Mouse (Mus musculus): ENCODE measurements around the gene Ssb. TPM values are rescaled to one million over a fixed set of nuclear protein-coding genes. Genes with fewer than 3 reads are reported as not detected.
A peak's percentile ranks its signal among the peaks of the same experiment; 100 is the strongest.

Gene Ssb
- total and polyA plus RNA-seq, 2 experiments from 2014 or later, result 51.3 to 285 TPM

DNA sequence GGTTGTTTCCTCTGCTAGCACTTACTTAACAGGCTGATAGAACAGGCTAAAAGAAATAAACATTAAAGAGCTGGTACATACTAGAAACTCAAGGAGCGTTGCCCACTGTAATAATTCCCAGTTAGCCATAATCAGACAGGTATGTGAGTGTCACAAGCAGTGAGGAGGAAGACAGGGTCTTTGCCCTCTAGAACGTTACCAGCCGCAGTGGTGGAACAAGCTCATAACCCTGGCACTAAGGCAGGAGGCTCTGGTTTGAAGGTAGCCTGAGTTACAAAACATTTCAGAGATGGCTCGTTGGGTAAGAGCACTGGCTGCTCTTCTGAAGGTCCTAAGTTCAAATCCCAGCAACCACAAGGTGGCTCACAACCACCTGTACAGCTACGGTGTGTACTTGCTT lies 32.5 kb downstream of the Ssb start:
- WGBS, result 89% methylated on average over 5 of the region's 5 CpGs

DNA sequence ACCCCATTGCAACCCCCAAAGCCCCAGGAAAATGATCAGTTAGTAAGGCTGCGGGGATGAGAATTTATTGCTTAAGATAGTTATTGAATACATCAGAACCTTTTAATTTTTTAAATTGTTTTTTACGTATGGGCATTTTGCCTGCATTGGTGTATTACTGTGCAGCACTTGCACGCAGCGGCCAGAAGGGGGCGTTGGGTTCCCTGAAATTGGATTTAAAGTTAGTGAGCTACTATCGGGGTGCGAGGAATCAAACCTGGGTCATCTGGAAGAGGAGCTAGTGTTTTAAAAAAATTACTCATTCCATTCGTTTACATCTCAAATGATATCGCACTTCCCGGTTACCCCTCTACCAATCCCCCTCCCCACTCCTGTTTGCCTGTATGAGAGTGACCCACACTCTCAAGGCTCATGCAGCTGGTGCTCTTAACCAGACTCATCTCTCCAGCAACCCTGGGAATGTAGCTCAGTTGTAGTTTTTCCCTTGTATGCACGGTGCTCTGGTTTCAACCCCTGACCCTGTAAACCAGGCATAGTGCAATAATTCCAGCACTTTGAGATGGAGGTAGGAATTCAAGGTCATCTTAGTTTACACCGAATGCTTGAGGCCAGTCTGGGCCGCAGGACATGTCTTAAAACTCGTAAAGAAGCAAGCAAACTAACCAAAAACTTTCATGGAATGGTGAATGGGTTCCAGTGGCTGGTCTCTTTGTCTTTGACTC lies 34.3 kb downstream of the Ssb start:
- WGBS, result 61% methylated on average over 14 of the region's 14 CpGs
- peak; percentile 47 for TF ChIP-seq CTCF (IDR thresholded peaks at IDR 0.05)
- H3K9ac ChIP-seq (replicated peaks; ENCODE audit: low read length, poor library complexity, severe bottlenecking), result no peak overlapping the region
- no peaks in the 10 kb centered on the region for H3K9me3 ChIP-seq (ENCODE audit: low read length)
- H3K4me1 ChIP-seq (ENCODE audit: insufficient read depth, low read length), result no peaks in the 10 kb centered on the region
- H3K27ac ChIP-seq (ENCODE audit: low read depth, low read length), result no peak overlapping the region
- H3K36me3 ChIP-seq (ENCODE audit: insufficient read depth, low read length), result no peaks in the 10 kb centered on the region
- DNase-seq (ENCODE audit: low spot score) (no peak), ATAC-seq (ENCODE audit: low FRiP score) (no peak)
- no peak overlapping the region for H3K4me2 ChIP-seq (ENCODE audit: low read depth, low read length, poor library complexity, severe bottlenecking)
- no peak overlapping the region for H3K4me3 ChIP-seq (ENCODE audit: low read depth, low read length)
- H3K27me3 ChIP-seq (ENCODE audit: insufficient read depth, low read length), result no peaks in the 10 kb centered on the region

More for the DNA sequence above, 32.5 kb downstream of the Ssb start:
- no peak overlapping the region for H3K4me3 ChIP-seq (ENCODE audit: low read depth, low read length)
- H3K36me3 ChIP-seq (ENCODE audit: insufficient read depth, low read length), result no peaks in the 10 kb centered on the region
- no peak for ATAC-seq (ENCODE audit: low FRiP score)
- H3K9ac ChIP-seq (replicated peaks; ENCODE audit: low read length, poor library complexity, severe bottlenecking), result no peak overlapping the region
- H3K4me2 ChIP-seq (ENCODE audit: low read depth, low read length, poor library complexity, severe bottlenecking), result no peak overlapping the region
- DNase-seq (ENCODE audit: low spot score), result no peak
- no peak overlapping the region for H3K27ac ChIP-seq (ENCODE audit: low read depth, low read length)
- TF ChIP-seq CTCF (IDR thresholded peaks at IDR 0.05), result no peak
- H3K9me3 ChIP-seq (ENCODE audit: low read length), result no peaks in the 10 kb centered on the region
- no peaks in the 10 kb centered on the region for H3K27me3 ChIP-seq (ENCODE audit: insufficient read depth, low read length)
- H3K4me1 ChIP-seq (ENCODE audit: insufficient read depth, low read length), result no peaks in the 10 kb centered on the region

DNA sequence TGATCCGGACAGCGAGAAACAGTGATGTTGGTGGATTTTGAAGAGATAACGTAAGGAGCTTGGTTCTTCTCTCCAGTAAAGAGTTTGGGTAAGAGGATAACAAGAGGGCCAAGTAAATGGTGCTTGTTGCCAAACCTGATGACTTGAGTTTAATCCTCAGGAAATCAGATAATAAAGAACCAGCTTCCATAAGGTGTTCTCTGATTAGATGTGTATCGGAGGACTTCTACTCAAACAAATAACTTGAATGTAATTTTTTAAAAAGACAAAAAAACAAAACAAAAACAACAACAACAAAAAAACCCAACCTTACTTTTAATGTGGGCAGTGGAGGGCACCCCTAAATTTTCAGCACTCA lies 34.8 kb downstream of the Ssb start:
- no peak overlapping the region for H3K4me3 ChIP-seq (ENCODE audit: low read depth, low read length)
- 95% methylated on average over 4 of the region's 4 CpGs for WGBS
- no peaks in the 10 kb centered on the region for H3K27me3 ChIP-seq (ENCODE audit: insufficient read depth, low read length)
- no peaks in the 10 kb centered on the region for H3K9me3 ChIP-seq (ENCODE audit: low read length)
- no peaks in the 10 kb centered on the region for H3K36me3 ChIP-seq (ENCODE audit: insufficient read depth, low read length)
- H3K27ac ChIP-seq (ENCODE audit: low read depth, low read length), result no peak overlapping the region
- no peak for ATAC-seq (ENCODE audit: low FRiP score)
- no peak for DNase-seq (ENCODE audit: low spot score)
- no peak overlapping the region for H3K9ac ChIP-seq (replicated peaks; ENCODE audit: low read length, poor library complexity, severe bottlenecking)
- H3K4me2 ChIP-seq (ENCODE audit: low read depth, low read length, poor library complexity, severe bottlenecking), result no peak overlapping the region
- TF ChIP-seq CTCF (IDR thresholded peaks at IDR 0.05), result no peak
- no peaks in the 10 kb centered on the region for H3K4me1 ChIP-seq (ENCODE audit: insufficient read depth, low read length)

DNA sequence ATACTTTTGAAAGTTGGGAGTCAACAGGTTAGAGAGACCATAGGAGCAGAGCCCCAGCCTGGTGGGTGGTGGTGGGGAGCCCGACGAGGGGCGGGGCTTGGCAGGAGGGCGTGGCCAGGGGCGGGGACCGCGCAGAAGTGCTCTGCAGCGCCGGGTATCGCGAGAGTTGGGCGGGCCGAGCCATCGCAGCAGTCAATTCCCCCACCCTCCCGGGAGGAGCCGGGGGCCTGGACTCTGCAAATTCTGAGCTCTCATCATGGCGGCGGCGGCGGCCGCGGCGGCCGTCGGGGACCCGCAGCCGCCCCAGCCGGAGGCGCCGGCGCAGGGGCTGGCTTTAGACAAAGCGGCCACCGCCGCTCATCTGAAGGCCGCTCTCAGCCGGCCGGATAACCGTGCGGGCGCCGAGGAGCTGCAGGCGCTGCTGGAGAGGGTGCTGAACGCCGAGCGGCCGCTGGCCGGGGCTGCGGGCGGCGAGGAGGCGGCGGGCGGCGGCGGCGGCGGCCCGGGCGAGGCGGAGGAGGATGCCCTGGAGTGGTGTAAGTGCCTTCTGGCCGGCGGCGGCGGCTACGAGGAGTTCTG lies 35.8 kb downstream of the Ssb start, which contains the start of gene Ubr3:
Gene Ubr3, plus strand, starts transcription at position 208 of the 579 bp plus-strand sequence.
- no peak for TF ChIP-seq CTCF (IDR thresholded peaks at IDR 0.05)
- Histone ChIP-seq H3K9me3 (ENCODE audit: low read length) (no peaks in the 10 kb centered on the region), H3K27me3 (ENCODE audit: insufficient read depth, low read length) (no peaks in the 10 kb centered on the region), H3K27ac (ENCODE audit: low read depth, low read length) (peak within 1 kb of the TSS; percentile 94), H3K36me3 (ENCODE audit: insufficient read depth, low read length) (no peaks in the 10 kb centered on the region), H3K4me3 (ENCODE audit: low read depth, low read length) (peak within 1 kb of the TSS; percentile 98), H3K9ac (replicated peaks; ENCODE audit: low read length, poor library complexity, severe bottlenecking) (peak within 1 kb of the TSS; percentile 98), H3K4me2 (ENCODE audit: low read depth, low read length, poor library complexity, severe bottlenecking) (peak within 1 kb of the TSS; percentile 86), H3K4me1 (ENCODE audit: insufficient read depth, low read length) (no peaks in the 10 kb centered on the region)
- peak; percentile 96 for DNase-seq (ENCODE audit: low spot score)
- 2% methylated on average over 44 of the region's 65 CpGs for WGBS
- peak; percentile 99 for ATAC-seq (ENCODE audit: low FRiP score)

DNA sequence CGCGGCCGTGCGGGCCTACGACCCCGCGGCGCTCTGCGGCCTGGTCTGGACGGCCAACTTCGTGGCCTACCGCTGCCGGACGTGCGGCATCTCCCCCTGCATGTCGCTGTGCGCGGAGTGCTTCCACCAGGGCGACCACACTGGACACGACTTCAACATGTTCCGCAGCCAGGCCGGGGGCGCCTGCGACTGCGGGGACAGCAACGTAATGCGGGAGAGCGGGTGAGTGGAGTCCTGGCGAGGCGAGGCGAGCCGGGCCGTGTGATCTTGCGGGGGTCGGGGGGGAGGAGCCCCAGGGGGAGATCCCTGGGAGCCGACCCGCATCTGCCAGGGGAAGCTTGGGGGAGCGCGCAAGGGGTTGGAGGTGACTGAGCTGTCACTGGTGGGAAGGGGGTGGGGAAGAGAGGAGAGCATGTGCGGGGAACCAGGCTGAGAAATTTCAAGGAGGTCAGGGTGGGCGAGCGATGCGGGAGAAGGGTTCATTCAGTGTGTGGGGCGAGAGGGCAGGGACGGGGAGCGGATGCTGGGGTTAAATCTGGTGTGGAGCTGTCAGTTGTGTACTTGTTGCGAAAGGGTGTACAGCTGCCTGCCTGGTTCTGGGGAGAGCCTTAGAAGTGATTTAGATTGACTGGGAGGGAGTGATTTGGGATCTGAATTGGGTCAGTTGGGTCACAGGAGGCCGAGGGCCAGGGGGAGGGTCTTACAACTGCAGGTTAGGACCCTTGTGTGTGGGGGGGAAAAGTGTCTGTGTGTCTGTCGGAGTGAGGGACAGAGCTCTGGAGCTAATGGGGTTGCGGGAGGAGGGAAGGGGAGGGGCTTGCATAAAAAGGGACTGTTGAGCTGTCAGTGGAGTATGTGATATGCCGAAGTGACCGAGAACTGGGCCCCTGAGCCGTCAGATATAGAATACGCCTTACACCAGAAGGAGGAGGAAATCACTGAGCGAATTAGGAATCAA lies 36.5 kb downstream of the Ssb start:
- no peaks in the 10 kb centered on the region for H3K36me3 ChIP-seq (ENCODE audit: insufficient read depth, low read length)
- peak overlapping the region; percentile 98 for H3K9ac ChIP-seq (replicated peaks; ENCODE audit: low read length, poor library complexity, severe bottlenecking)
- peak; percentile 65 for ATAC-seq (ENCODE audit: low FRiP score)
- peak; percentile 39 for DNase-seq (ENCODE audit: low spot score)
- H3K9me3 ChIP-seq (ENCODE audit: low read length), result no peaks in the 10 kb centered on the region
- H3K4me1 ChIP-seq (ENCODE audit: insufficient read depth, low read length), result no peaks in the 10 kb centered on the region
- peak overlapping the region; percentile 86 for H3K4me2 ChIP-seq (ENCODE audit: low read depth, low read length, poor library complexity, severe bottlenecking)
- H3K27ac ChIP-seq (ENCODE audit: low read depth, low read length), result peak overlapping the region; percentile 94
- peak overlapping the region; percentile 98 for H3K4me3 ChIP-seq (ENCODE audit: low read depth, low read length)
- under 1% methylated on average over 48 of the region's 55 CpGs for WGBS
- no peaks in the 10 kb centered on the region for H3K27me3 ChIP-seq (ENCODE audit: insufficient read depth, low read length)
- TF ChIP-seq CTCF (IDR thresholded peaks at IDR 0.05), result no peak
